Mouse (Mus musculus) MEL (cell line): ENCODE results near the gene Ergic2. TPM values are rescaled to one million over a fixed set of nuclear protein-coding genes. Genes with fewer than 3 reads are reported as not detected.
"Not testable (repeated sequence)": the region's sequence is repeated elsewhere in the genome, so short reads cannot be mapped to it uniquely, and the experiment has no call there.

Experiments used
- DNase-seq: peaks from one replicate; pipeline ENCODE4 v3.0.0; 2011; ENCODE audit warnings: low read depth, low spot score
- H3K27ac ChIP-seq: 2 replicates; pipeline ENCODE4 v1.5.1; 2012; ENCODE audit warnings: low read depth, mild to moderate bottlenecking, control low read depth, low read length, moderate library complexity; ENCODE audit not compliant: control insufficient read depth
- H3K27me3 ChIP-seq, 2 experiments: fragments of 150-350 bp in 1 of 2; sonication (generic) in 1 of 2; 2 replicates each; pipeline ENCODE4 v1.6.1; 2012; ENCODE audit warnings: low read length in 2 of 2, mild to moderate bottlenecking in 2 of 2, improper control_type of control experiment in 1 of 2, moderate library complexity in 1 of 2; ENCODE audit not compliant: insufficient read depth in 2 of 2, control insufficient read depth in 1 of 2
- H3K36me3 ChIP-seq, 2 experiments: 2 replicates each; pipeline ENCODE4 v1.6.1; 2012 to 2014; ENCODE audit warnings: low read length in 2 of 2, improper control_type of control experiment in 1 of 2, inconsistent platforms in 1 of 2, mild to moderate bottlenecking in 1 of 2; ENCODE audit not compliant: insufficient read depth in 2 of 2, control insufficient read depth in 1 of 2
- H3K4me1 ChIP-seq, 2 experiments: fragments of 150-350 bp in 1 of 2; sonication (generic) in 1 of 2; 2 replicates each; pipeline ENCODE4 v1.6.1; 2012; ENCODE audit warnings: low read length in 2 of 2, improper control_type of control experiment in 1 of 2, mild to moderate bottlenecking in 1 of 2; ENCODE audit not compliant: insufficient read depth in 2 of 2, control insufficient read depth in 1 of 2
- H3K4me3 ChIP-seq, 2 experiments: fragments of 150-350 bp in 1 of 2; sonication (generic) in 1 of 2; 2 replicates each; pipeline ENCODE4 v1.5.1; 2012; ENCODE audit warnings: low read depth in 2 of 2, low read length in 2 of 2, mild to moderate bottlenecking in 2 of 2, moderate library complexity in 2 of 2, control low read depth in 1 of 2, improper control_type of control experiment in 1 of 2; ENCODE audit not compliant: control insufficient read depth in 1 of 2, insufficient read depth in 1 of 2
- H3K79me2 ChIP-seq: 2 replicates; pipeline ENCODE4 v1.6.1; 2012; ENCODE audit warnings: mild to moderate bottlenecking, low read length, moderate library complexity; ENCODE audit not compliant: control insufficient read depth, poor library complexity, insufficient read depth
- H3K9ac ChIP-seq: 2 replicates; pipeline ENCODE4 v1.6.1; 2012; ENCODE audit warnings: low read depth, mild to moderate bottlenecking, control low read depth, low read length, moderate library complexity; ENCODE audit not compliant: control insufficient read depth, poor library complexity, severe bottlenecking
- H3K9me3 ChIP-seq: fragments of 150-350 bp; sonication (generic); replicated peaks from 2 replicates; pipeline ENCODE4 v1.6.1; 2012; ENCODE audit warnings: mild to moderate bottlenecking, low read length, improper control_type of control experiment, moderate library complexity; ENCODE audit not compliant: insufficient read depth
- CHD1 ChIP-seq: IDR thresholded peaks from 2 replicates; pipeline ENCODE4 v1.6.1; 2012; ENCODE audit warnings: low read depth, mild to moderate bottlenecking, inconsistent platforms, low read length, improper control_type of control experiment
- EP300 ChIP-seq, 2 experiments: IDR thresholded peaks; 2 replicates each; pipeline ENCODE4 v1.6.1; 2011; ENCODE audit warnings: improper control_type of control experiment in 2 of 2, low read length in 2 of 2, low read depth in 1 of 2, mild to moderate bottlenecking in 1 of 2
- GATA1 ChIP-seq: IDR thresholded peaks from 2 replicates; pipeline ENCODE4 v1.6.1; 2011; ENCODE audit warnings: low read depth, low read length, improper control_type of control experiment
- MAX ChIP-seq: IDR thresholded peaks from 2 replicates; pipeline ENCODE4 v1.6.1; 2011; ENCODE audit warnings: low read length, improper control_type of control experiment
- MYC ChIP-seq: IDR thresholded peaks from 2 replicates; pipeline ENCODE4 v1.6.1; 2011; ENCODE audit warnings: low read depth, mild to moderate bottlenecking, low read length, improper control_type of control experiment, moderate library complexity
- POLR2AphosphoS5 ChIP-seq: IDR thresholded peaks from 2 replicates; pipeline ENCODE4 v1.6.1; 2012; ENCODE audit warnings: low read depth, borderline replicate concordance, mild to moderate bottlenecking, inconsistent platforms, low read length, moderate library complexity, mixed read lengths
- RCOR1 ChIP-seq: IDR thresholded peaks from 2 replicates; pipeline ENCODE4 v1.6.1; 2012; ENCODE audit warnings: low read depth, mild to moderate bottlenecking, inconsistent platforms, low read length, improper control_type of control experiment
- TBP ChIP-seq: IDR thresholded peaks from 2 replicates; pipeline ENCODE4 v1.8.0; 2011; ENCODE audit warnings: low read depth, low read length, improper control_type of control experiment
- TCF12 ChIP-seq: IDR thresholded peaks from 2 replicates; pipeline ENCODE4 v1.6.1; 2014; ENCODE audit warnings: low read depth, mild to moderate bottlenecking, inconsistent platforms, low read length, improper control_type of control experiment, moderate library complexity
- USF2 ChIP-seq, 2 experiments: IDR thresholded peaks; 2 replicates each; pipeline ENCODE4 v1.6.1; 2011 to 2012; ENCODE audit warnings: improper control_type of control experiment in 2 of 2, low read length in 2 of 2, borderline replicate concordance in 1 of 2, inconsistent platforms in 1 of 2, low read depth in 1 of 2, mild to moderate bottlenecking in 1 of 2; ENCODE audit not compliant: insufficient read depth in 1 of 2
- polyA plus RNA-seq, 2 experiments: library from polyadenylated mRNA; stranded (reverse) in 1 of 2; unstranded in 1 of 2; fragments of >175 nt in 1 of 2; fragments of >200 nt in 1 of 2; gene quantifications; 2 replicates each; pipeline versions ENCODE4 v1.2.1 to v1.2.4; 2012; ENCODE audit warnings: low replicate concordance in 2 of 2, low read depth in 1 of 2; ENCODE audit not compliant: insufficient read length in 2 of 2, insufficient read depth in 1 of 2, missing spikeins in 1 of 2
- total RNA-seq: library from RNA; depleted of rRNA; stranded (reverse); fragments of 300-350 nt; gene quantifications from 2 replicates; pipeline ENCODE4 v1.2.3, GENCODE M21; 2012

The Ergic2 gene
- total and polyA plus RNA-seq, 3 experiments: 41.8 to 84.9 TPM; not detected in 1

DNA sequence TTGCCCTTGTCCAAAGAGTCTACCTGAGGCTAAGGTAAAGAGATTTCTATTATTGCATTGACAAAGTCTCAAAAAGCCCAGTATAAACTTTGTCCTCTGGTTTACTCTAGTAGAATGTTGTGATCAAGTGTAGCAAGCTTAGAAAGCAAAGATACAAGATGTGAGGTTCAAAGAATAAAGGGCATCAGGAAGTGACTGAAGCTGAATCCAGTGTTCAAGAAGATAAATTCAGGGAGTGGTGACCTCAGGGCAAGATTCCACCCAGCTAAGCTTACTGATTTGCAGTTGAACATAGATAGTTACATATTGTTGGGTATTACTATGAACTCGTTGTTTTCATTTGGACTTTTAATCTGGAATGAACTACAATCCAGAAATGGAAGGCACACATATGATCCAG lies 26.5 kb downstream of the Ergic2 start:
- H3K36me3 ChIP-seq: peaks cover 0 to 30% of the 10 kb centered on the region in 2 experiments; a peak in 2 of 4 replicates
- H3K79me2 ChIP-seq: no peaks in the 10 kb centered on the region
- H3K27me3 ChIP-seq: no peaks in the 10 kb centered on the region
- no peak overlapping the region for H3K9ac ChIP-seq
- no peaks in the 10 kb centered on the region for H3K9me3 ChIP-seq
- no peak for TF ChIP-seq TBP
- TF ChIP-seq CHD1: no peak
- no peak for TF ChIP-seq USF2 (IDR thresholded peaks at IDR 0.05; ENCODE audit: borderline replicate concordance in 1 of 2, insufficient read depth in 1 of 2, low read depth in 1 of 2, low read length in 2 of 2)
- no peak for TF ChIP-seq MYC
- TF ChIP-seq TCF12: no peak
- TF ChIP-seq MAX: no peak
- H3K4me3 ChIP-seq: no peak overlapping the region
- no peak overlapping the region for H3K27ac ChIP-seq
- DNase-seq: no peak
- H3K4me1 ChIP-seq: no peaks in the 10 kb centered on the region

DNA sequence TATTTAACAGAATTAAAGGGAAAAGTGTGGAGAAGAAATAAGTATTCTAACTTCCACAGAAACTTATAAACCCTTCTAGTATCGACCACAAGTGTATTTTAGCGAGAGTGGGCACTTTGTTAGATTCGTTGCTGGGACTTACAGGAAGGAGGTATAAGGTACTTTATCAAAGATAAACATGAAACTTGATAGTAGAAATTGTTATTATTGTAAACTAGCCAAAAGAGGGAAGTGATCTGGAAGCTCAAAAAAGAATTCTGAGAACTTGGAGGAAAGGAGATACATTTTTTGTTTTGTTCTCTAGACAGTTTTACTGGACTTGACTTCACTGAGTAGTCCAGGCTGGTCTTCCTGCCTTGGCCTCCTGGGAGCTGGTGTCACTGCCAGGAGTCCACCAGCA lies 39.3 kb downstream of the Ergic2 start:
- H3K27me3 ChIP-seq: no peaks in the 10 kb centered on the region
- peaks cover 2 to 9% of the 10 kb centered on the region in 2 experiments; a peak in 3 of 4 replicates for H3K4me1 ChIP-seq
- H3K9ac ChIP-seq: peak overlapping the region; percentile 17; the same call in 1 of the 2 replicates
- H3K79me2 ChIP-seq: no peaks in the 10 kb centered on the region
- H3K36me3 ChIP-seq: peaks cover 0 to 11% of the 10 kb centered on the region in 2 experiments; a peak in 2 of 4 replicates
- H3K27ac ChIP-seq: no peak overlapping the region
- H3K9me3 ChIP-seq: no peaks in the 10 kb centered on the region
- H3K4me3 ChIP-seq: peak overlapping the region in 1 of 2 experiments; percentile 18; a peak in 1 of 4 replicates
- peak; percentile 32 for DNase-seq
- no peak for TF ChIP-seq POLR2AphosphoS5
- TF ChIP-seq EP300 (IDR thresholded peaks at IDR 0.05; ENCODE audit: low read depth in 1 of 2, low read length in 2 of 2): peak; percentile 36 to 65; a peak in 3 of 4 replicates
- peak; percentile 51; the same call in 1 of the 2 replicates for TF ChIP-seq GATA1
- TF ChIP-seq RCOR1: peak; percentile 39; the same call in 1 of the 2 replicates

DNA sequence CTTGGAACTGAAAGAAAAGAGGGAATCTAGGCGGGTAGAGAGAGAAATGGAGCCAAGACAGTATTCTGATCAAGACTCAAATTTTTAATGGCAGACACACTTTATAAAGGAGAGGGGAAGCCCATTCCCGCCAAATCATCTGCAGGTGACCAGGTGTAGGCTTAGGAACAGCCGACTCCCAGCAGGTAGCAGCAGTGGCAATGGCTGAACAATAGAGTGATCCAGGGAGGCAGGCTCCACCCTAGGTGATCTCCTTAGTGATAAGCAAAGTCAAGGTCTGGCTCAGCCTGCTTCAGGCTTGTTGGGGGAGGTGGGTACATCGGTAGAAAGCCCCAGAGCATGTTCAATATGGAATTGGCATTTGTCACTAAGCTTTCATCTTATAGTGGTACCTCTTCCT lies 59.9 kb downstream of the Ergic2 start:
- not testable (repeated sequence) for H3K9ac ChIP-seq

More for the DNA sequence above, 59.9 kb downstream of the Ergic2 start:
- H3K27me3 ChIP-seq, H3K4me1 ChIP-seq, H3K79me2 ChIP-seq, H3K36me3 ChIP-seq, H3K27ac ChIP-seq, H3K4me3 ChIP-seq, H3K9me3 ChIP-seq, DNase-seq: not testable (repeated sequence)
